Mouse (Mus musculus): ENCODE measurements around the gene Kcnq1.
A peak's percentile ranks its signal among the peaks of the same experiment; 100 is the strongest.

Gene Kcnq1

DNA sequence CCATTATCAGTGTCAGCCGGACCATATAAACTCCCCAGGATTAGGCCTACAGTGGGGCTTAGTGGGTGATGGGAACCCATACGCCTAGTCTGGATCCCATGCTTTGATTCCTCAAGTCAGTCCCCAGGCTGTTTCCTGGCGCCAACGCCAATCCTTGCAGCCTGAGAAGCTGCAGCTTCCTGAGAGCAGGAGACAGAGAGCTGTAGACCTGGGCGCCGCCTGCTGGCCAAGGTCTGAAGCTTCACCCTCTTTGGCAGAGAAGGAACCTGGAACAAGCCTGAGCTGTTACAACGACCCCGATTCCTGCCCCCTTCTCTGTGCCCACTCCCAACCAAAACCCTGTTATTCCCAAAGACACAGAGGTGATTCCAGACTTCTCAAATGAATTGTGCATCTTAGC is 363.8 kb downstream of the Kcnq1 start:
- DNase-seq = peak; percentile 36

DNA sequence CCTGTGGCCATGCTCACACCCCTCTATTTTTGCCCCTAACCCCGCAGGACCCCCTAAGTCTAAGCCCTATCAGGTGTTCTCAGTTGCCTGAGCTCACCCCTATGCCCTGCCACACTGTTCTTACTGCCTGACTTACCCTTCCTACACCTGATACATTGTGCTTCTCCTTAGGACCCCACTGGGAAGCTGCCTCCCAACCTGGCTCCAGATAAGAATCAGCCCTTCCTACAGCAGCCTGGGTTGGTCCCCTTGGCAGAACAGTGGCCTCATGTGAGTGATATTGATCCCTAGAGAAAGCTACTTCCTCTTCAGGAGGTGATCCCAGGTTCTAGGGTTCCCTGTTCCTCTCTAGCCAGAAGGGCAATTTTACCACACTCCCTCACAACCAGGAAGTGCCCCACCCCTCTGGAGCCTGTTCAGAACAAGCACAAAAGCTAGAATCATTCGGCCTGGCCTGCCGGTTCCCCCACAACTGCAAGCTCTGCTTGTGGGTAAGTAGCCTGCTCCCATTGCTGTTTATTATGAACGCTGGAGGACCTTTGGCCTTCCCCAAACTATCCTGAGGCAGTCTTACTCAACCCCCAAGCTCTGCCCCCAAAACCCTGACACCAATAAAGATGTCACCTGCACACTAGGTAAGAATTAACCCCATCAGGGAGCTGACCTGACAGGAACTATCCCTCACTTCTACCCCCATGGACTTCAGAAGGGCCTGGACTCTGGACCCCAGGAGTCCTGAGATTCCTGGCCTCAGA is 367.4 kb downstream of the Kcnq1 start, which contains the start of gene Slc22a18:
Slc22a18 (plus strand) TSS at position 390 of the 755 bp plus-strand sequence.
- DNase-seq = no peak

- DNase-seq = no peak
Measured at GRCm38 (mm10) chr7:143474811-143475210, 368.6 kb downstream of the Kcnq1 start.

DNA sequence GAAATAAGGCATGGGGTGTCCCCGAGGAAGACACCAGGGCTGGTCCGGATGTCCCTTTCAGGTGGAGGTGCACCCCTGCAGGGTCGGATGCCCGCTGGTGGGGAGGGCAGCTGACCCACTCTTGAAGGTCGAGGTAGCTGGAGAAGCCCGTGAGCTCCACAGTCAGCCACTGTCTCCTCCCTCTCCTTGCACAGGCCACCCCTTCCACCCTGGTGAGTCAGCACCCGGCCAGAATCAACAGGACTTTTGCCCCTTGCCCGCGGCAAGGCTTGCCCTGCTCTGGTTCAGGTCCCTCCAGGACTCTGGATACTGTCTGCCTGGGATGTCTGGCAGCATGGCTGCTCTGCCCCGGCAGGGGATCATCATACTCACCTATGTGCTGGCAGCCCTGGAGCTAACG is 369.7 kb downstream of the Kcnq1 start:
- no peak for DNase-seq

Measured in layer of hippocampus, adult 9-11 months (tissue).